Mouse (Mus musculus) spleen, postnatal 10 days (tissue): ENCODE results near the gene Ivd.

Experiments
- DNase-seq, 2 experiments: peaks; one replicate each; pipeline ENCODE4 v3.0.0; 2021 to 2022; ENCODE audit warnings: low spot score in 2 of 2

The Ivd gene

GRCm38 (mm10) chr2:118881956-118882355 lies 20.2 kb downstream of the Ivd start:
- peak in 1 of 2 experiments; percentile 10 for DNase-seq

DNA sequence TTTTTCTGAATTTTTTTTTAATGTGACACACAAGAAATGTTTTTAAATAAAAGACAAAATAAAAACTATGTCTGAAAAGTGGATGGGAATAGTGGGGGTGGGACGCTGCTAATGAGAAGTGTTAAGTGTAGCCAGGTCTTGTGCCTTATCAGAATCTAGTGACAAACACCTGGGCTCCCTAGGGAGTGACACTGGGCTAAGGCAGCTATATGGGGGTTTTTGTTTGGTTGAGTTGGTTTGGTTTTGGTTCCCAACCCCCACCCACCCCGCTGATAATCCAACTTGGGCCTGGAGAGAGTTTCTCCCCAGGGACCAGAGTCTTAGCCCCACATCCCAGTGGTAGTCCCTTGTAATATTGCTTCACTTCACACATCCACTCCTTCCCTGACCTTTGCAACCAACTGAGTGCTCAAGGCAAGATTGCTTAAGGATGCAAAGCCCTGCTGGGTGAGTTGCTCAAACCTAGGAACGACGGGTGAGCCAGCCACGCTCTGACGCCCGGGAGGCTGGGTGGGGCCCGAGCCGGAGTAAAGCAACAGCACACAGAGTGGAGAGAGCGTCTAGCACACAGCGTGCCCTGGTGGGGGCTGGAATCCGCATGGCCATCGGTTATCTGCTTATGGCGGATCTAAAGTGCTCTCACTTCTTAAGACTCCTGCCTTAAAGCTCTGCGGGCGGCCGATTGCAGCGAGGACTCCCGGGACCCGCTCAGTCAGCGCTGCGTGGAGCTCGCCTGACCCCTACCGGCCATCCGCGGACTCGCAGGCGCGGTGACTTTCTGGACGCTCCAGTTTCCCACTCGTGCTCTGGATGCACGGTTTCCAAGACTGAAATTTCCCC lies 21.3 kb downstream of the Ivd start:
- DNase-seq, result peak; percentile 91 to 96

- peak in 1 of 2 experiments; percentile 49 for DNase-seq
These were observed 25.7 kb downstream of the Ivd start for GRCm38 (mm10) chr2:118887440-118887839.

DNA sequence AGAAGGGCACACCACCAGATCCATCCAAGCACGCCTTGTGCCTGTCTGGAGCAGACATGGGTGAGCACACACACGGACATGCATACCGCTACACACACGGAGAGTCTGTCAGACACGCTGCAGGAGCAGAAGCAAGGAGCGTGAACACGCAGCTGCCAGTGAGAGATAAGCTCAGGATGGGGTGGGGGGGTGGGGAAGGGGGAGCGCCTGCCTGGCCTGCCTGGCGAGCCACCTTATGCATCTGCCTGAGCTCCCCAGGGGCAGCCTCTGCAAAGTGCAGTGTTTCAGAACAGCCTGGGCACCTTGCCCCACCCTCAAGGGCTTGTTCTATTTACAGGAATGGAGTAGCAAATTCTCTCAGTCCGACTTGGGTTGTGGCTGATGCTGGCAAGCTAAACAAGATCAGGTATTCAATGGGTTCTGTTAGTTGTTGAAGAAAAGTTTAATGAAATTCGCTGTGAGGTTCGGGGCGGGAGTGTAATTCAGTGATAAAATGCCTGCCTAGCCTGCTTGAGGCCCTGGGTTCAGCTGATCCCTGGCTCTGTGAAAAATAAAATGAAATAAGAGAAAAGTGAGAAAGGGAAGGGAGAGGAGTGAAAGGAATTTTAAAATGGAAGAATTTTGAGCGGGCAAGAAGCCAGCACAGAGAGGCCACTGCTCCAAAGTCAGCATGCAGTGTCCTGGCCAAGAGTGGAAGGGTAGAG lies 26.2 kb downstream of the Ivd start:
- peak; percentile 57 to 71 for DNase-seq

DNA sequence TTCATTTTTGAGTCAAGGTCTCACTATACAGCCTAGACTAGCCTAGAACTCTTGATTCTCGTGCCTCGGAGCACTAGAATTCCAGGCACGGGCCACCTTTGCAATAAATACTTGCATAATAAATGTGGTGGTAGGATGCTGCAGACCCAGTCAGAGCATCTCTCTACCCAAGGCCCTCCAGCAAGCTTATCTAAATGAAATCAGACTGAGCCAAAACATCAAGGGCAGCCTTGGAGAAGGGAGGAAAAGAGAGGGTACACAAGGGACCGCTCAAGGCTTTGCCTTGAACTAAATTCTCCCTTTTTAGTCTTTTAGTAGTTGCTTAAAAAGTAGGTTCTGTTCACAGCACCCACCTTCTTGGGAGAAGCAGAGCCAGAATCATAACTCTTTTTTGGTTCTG lies 29.4 kb downstream of the Ivd start:
- DNase-seq, result no peak

DNA sequence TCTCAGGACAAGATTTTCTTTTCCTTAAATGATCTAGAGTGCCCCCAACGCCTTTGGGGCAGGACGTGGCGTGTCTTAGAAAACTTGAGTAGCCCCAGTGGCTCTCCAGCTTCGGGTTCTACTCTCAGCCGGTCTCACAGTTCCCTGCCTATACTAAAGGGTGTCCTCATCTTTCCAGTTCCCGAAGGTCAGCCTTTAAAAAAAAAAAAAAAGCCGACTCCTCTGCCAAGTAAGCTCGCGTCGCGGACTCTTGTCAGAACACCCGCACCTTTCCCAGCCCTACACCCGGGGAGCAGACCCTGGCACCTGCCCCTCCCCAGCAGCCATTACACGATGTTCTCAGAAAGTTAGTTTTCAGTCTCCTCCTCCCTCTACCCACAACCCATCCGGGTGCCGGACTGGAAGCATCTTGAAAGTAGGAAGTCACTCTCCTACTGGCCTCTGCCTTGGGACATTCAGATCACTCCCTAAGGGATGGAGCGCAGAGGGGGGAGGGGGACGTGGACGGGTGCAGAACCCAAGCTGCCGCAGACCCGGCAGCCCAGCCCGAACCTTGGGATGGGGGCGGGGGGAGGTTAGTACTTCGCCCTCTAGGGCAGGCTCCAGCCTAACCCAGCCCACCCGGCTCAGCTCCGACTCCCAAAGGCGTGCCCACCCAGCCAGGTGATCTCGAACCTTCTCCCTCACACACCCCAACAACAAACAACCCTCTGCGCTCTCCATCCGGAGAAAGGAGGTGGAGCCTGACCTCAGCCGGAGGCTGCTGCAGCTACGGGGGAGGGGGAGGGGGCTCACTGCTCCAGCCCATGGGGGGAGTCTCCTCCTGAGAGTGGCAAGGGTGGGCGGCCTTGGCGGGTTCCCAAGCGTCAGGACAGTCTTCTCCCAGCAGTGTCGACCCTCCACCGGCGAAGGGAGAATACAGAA lies 34.5 kb downstream of the Ivd start:
- peak in 1 of 2 experiments; percentile 58 for DNase-seq

- peak in 1 of 2 experiments; percentile 63 for DNase-seq
These were observed 35.1 kb downstream of the Ivd start for GRCm38 (mm10) chr2:118896914-118897291.

DNA sequence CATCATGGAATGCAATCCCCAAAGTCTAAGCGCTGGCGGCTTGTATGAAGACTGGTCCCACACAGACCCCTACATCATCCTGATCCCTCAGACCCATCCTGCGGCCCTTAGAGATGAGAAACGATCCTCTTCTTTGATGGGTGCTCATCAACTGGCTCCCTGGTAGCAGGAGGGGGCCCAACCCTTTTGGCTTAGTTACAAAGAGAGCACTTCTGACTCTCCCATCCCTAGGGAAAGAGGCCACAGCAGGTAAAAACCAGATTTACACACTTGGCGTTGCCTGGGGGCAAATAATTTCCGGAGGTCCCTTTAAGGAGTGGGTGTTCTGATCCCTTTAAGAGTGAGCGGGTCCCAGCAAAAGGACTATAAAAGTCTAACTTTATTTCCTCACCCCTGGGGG lies 35.6 kb downstream of the Ivd start:
- DNase-seq, result no peak

DNA sequence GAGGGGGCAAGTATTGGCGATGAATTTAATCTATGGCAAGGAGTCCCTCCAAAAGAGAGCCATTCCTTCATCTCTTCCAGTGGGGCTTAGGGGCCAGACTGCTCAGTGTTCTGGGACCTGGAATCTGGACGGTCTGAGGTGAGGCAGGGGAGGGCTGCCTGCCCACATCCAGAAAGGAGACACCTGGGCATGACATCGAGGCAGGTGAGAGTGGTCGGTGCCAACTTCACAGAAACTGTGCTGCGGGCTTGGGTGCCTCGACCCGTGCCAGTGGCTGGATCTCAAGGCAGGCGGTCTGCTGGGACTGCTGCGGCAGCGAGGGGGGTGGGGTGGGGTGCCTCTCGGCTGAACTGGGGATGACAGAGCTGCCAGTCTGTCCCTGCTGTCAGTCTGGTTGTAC lies 36.1 kb downstream of the Ivd start:
- no peak for DNase-seq

- no peak for DNase-seq
These were observed 37.0 kb downstream of the Ivd start for GRCm38 (mm10) chr2:118898771-118899170.

GRCm38 (mm10) chr2:118899306-118899705 lies 37.6 kb downstream of the Ivd start:
- no peak for DNase-seq

DNA sequence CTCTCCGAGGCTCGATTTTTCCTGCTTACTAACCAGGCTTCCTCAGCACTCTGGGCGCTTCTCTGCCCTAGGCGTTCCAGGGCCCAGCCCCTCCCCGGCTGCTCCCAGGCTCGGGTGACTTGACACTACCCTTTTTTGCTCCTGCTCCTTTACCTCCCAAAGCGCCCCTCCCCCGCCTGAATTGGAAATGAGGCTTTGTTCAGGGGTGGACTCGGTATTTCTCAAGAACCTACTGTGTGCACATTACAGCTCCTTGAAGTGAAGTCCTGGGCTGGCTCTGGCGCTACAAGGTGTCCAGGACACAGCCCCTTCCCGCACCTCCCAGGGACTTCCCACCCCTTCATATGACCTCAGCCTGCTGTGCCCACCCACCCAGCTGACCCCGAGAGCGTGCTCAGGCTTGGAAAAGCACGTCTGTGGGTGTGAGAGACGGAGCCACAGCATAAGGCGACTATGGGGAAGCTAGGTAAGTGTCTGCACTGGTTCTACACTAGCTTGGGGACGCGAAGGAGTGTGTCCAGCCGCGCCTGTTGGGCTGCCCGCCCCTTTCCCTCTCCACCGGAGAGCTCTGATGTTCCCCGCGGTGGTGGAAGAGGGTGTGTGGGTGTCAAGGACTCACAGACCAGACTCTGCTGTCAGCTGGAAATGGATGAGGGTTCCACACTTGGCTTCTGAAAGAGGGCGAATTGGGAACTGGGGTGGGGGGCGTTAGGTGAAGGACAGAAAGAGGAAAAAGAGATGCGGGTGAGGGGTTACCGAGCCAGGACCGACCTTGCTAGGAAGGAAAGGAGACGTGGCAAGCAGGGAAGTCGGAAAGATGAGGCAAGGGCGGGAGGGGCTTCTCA lies 38.4 kb downstream of the Ivd start, which contains the start of gene Bahd1:
TSS of gene Bahd1 (plus strand) at position 397 of the 845 bp plus-strand sequence.
- peak in 1 of 2 experiments; percentile 47 for DNase-seq

- no peak for DNase-seq
These were observed 39.0 kb downstream of the Ivd start for GRCm38 (mm10) chr2:118900826-118901140.

- peak; percentile 93 to 97 for DNase-seq
These were observed 39.6 kb downstream of the Ivd start for GRCm38 (mm10) chr2:118901175-118902031.

DNA sequence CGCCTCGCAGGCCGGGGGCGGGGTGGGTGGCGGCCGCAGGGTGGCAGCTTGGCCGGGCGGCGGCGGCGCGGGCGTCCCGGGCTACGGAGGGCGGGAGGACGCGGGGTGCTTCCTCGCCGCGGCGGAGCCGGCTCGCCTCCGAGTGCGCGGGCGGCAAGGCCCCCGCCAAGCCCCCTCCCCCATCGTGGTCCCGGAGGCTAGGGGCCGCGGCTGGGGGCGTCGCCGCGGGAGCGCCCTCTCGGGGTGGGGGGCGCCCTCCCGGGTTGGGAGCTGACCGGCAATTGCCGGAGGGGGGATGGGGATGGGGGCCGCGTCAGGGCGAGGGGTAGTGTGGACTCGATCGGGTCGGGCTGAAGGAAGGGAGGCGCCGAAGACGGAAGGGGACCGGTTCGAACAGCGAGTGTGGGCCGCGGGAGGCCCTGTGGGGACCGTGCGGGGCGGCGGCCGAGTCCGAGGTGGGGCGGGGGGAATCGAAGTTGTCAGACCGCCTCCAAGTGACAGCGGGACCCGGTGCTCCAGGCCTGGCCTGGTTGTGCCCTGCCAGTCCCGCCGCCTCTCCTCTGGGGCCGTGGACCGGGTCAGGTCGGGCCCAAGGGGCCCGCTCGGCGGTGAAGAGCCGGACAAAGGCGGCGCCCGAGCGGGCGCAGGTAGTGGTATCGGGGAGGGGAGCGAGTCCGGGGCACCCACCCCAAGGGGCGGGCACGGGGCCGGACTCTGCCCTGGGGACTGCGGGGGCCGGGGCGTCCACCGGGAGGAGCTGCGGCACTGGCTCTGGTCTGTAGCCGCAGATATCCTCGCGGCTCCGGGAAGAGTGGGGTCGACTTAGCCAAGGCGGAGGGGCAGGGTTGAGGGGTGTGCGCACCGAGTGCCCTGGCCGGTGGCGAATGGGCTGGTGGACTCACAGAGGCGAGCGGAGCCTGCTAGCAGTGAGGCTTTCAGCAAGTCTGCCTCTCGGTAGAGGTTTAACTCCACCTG lies 40.6 kb downstream of the Ivd start:
- DNase-seq, result peak; percentile 65

DNA sequence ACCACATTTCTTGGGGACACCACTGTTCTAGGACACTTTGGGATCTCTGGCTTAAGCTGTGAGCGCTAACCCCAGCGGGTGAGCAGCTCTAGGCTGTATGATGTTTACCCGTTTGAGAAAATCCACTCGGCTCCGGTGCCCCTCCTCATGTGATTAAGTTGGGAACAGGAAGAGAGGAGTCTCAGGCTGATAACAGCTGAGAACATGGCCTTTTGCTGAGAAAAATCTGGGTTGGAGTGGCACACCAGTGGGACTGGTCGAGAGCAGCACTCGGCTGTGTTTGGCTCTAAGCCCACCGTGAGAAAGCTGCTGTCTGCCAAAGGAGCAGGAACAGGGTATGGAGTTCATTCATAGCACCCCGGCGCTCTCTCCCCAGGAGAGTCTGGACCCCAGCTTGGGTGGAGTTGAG lies 41.6 kb downstream of the Ivd start:
- DNase-seq, result no peak

GRCm38 (mm10) chr2:118905433-118906117 lies 43.8 kb downstream of the Ivd start:
- DNase-seq, result no peak

- no peak for DNase-seq
These were observed 44.4 kb downstream of the Ivd start for GRCm38 (mm10) chr2:118906118-118906492.
